Comparison of ENCODE assay signal across 13 mouse cellular contexts in the genomic region with DNA sequence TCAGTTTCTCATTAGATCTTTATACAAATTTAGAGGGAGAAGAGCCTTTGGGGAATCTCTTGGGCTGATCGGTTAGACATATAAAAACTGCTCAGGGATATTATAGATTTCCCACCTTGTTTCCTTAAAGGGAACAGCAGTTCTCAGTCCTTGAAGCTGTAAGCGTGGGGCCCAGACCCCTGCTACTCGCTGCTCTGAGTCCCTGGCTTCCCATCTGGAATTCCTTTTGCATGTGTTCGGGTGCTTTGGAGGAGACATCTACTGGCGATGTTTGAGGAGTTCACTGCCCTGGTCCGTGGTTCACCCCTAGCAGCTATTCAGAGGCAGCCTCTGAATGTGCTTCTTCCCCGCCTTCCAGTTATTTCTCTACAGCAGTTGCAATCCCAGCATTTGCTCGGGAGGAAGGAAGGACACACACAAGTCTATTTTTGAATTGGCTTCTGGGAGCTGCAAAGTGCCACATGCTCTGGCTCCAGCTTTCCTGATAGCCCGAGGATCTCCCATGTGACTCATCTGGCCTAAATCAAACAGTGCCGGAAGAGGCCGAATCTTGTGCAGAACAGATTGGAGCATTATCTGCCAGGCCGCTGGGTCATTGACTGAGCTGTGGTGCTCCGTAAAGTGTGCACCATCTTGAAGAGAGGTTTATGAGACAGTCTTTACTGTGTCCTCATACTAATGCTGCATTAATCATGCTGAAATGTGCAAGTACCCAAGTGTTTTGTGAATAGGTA.
DNase-seq lines count a peak whose midpoint lies in the region; ATAC-seq and TF ChIP-seq lines count a peak whose summit lies in the region.
"Had no signal": no experiment of that assay in that cellular context is flagged by ENCODE, and none has a peak within 500 bp of the region (broad histone marks: within the 10 kb centered on the region; RNA-seq: fewer than 3 reads in every experiment).

No protein-coding gene starts in this region.

- no peaks in the 10 kb centered on the region for H3K27me3 ChIP-seq in limb, embryonic 12.5 days
- no peaks in the 10 kb centered on the region for H3K27me3 ChIP-seq in limb, embryonic 10.5 days (ENCODE audit: low read depth, poor library complexity, severe bottlenecking)
- no peaks in the 10 kb centered on the region for H3K27me3 ChIP-seq in heart, embryonic 12.5 days (replicated peaks)
- 0 out of 2 replicates have a peak, but pooled peaks cover 2% of the 10 kb centered on the region for H3K27me3 ChIP-seq in liver, adult 2 months (ENCODE audit: control insufficient read depth, insufficient read depth, low read length)
- H3K27me3 ChIP-seq: midbrain, embryonic 15.5 days had no signal

- H3K27ac ChIP-seq in limb, embryonic 12.5 days, result peak overlapping the region; percentile 12; the same call in 1 of the 2 replicates
- H3K27ac ChIP-seq in limb, embryonic 10.5 days, result no peak overlapping the region
- peak overlapping the region; percentile 61 for H3K27ac ChIP-seq in heart, embryonic 12.5 days (ENCODE audit: poor library complexity, severe bottlenecking)
- no peak overlapping the region for H3K27ac ChIP-seq in liver, adult 2 months (replicated peaks; ENCODE audit: insufficient read depth, low read depth, low read length)
- H3K27ac ChIP-seq: midbrain, embryonic 15.5 days had no signal

- TF ChIP-seq POLR2A in liver, adult 2 months (IDR thresholded peaks at IDR 0.05; ENCODE audit: extremely low read depth, insufficient read depth, low read length), result no peak

- H3K4me3 ChIP-seq in limb, embryonic 12.5 days (replicated peaks), result no peak overlapping the region
- no peak overlapping the region for H3K4me3 ChIP-seq in limb, embryonic 10.5 days
- no peak overlapping the region for H3K4me3 ChIP-seq in heart, embryonic 12.5 days
- no peak overlapping the region for H3K4me3 ChIP-seq in liver, adult 2 months (ENCODE audit: insufficient read depth, low read depth, low read length)
- H3K4me3 ChIP-seq: midbrain, embryonic 15.5 days had no signal

- H3K79me2 ChIP-seq in liver, adult 2 months (ENCODE audit: control insufficient read depth, insufficient read depth, low read length), result no peaks in the 10 kb centered on the region

- H3K4me1 ChIP-seq in limb, embryonic 12.5 days (replicated peaks), result peaks cover 7% of the 10 kb centered on the region; the same call in 1 of the 2 replicates
- no peaks in the 10 kb centered on the region for H3K4me1 ChIP-seq in limb, embryonic 10.5 days
- H3K4me1 ChIP-seq in heart, embryonic 12.5 days (replicated peaks), result peaks cover 12% of the 10 kb centered on the region
- no peaks in the 10 kb centered on the region; the same call in 1 of the 2 replicates for H3K4me1 ChIP-seq in liver, adult 2 months (ENCODE audit: control insufficient read depth, insufficient read depth, low read length)
- H3K4me1 ChIP-seq: midbrain, embryonic 15.5 days had no signal

- WGBS in limb, embryonic 12.5 days, result 68% methylated on average over 13 of the region's 13 CpGs
- WGBS in limb, embryonic 10.5 days, result 77% methylated on average over 13 of the region's 13 CpGs
- 37% methylated on average over 13 of the region's 13 CpGs for WGBS in heart, embryonic 12.5 days
- 65% methylated on average over 13 of the region's 13 CpGs for WGBS in liver, adult 2 months

- TF ChIP-seq CTCF in liver, adult 2 months (IDR thresholded peaks at IDR 0.05; ENCODE audit: low read depth, low read length), result no peak

- peak; percentile 31; the same call in 1 of the 2 replicates for ATAC-seq in limb, embryonic 12.5 days (ENCODE audit: insufficient number of reproducible peaks, insufficient read depth, low FRiP score, low TSS enrichment, low read depth)
- ATAC-seq in heart, embryonic 12.5 days (ENCODE audit: insufficient number of reproducible peaks, low FRiP score), result peak; percentile 64; the same call in 1 of the 2 replicates
- ATAC-seq: midbrain, embryonic 15.5 days had no signal

- no peak overlapping the region for H3K4me2 ChIP-seq in limb, embryonic 12.5 days
- H3K4me2 ChIP-seq in heart, embryonic 12.5 days, result 0 out of 2 replicates have a peak overlapping the region, but pooled peaks have one; percentile 13
- H3K4me2 ChIP-seq: midbrain, embryonic 15.5 days had no signal

- peak; percentile 3 for DNase-seq in cerebellum, adult 9-10 months
- DNase-seq in cerebellum, postnatal 4 days (ENCODE audit: low spot score in 2 of 2), result no peak
- DNase-seq in limb, embryonic 10.5 days (ENCODE audit: low spot score), result no peak
- DNase-seq in liver, adult 2 months (ENCODE audit: extremely low read depth, low read depth, low spot score), result peak; percentile 47
- no peak for DNase-seq in spleen, adult 18-20 months
- no peak for DNase-seq in gastrocnemius, adult 18-20 months (ENCODE audit: low spot score)
- DNase-seq: embryo, embryonic 11 days; kidney, adult 18-20 months; lung, postnatal 10 days; thymus, adult 2 months had no signal

- no peak overlapping the region for H3K9ac ChIP-seq in limb, embryonic 12.5 days (replicated peaks)
- no peak overlapping the region for H3K9ac ChIP-seq in heart, embryonic 12.5 days
- no peak overlapping the region for H3K9ac ChIP-seq in liver, adult 2 months (ENCODE audit: low read depth, low read length)
- H3K9ac ChIP-seq: midbrain, embryonic 15.5 days had no signal

- no peaks in the 10 kb centered on the region for H3K9me3 ChIP-seq in limb, embryonic 12.5 days
- no peaks in the 10 kb centered on the region for H3K9me3 ChIP-seq in limb, embryonic 10.5 days (replicated peaks)
- no peaks in the 10 kb centered on the region for H3K9me3 ChIP-seq in heart, embryonic 12.5 days (replicated peaks)
- H3K9me3 ChIP-seq: midbrain, embryonic 15.5 days had no signal

- H3K36me3 ChIP-seq in limb, embryonic 12.5 days, result no peaks in the 10 kb centered on the region
- H3K36me3 ChIP-seq in limb, embryonic 10.5 days, result no peaks in the 10 kb centered on the region
- no peaks in the 10 kb centered on the region for H3K36me3 ChIP-seq in heart, embryonic 12.5 days
- H3K36me3 ChIP-seq in liver, adult 2 months (ENCODE audit: control insufficient read depth, insufficient read depth, low read length), result no peaks in the 10 kb centered on the region
- H3K36me3 ChIP-seq: midbrain, embryonic 15.5 days had no signal

Comparison
In these comparisons a context has a peak if more than half of its experiments do, and no peak if none do; other contexts are left out.
1. DNase-seq: peak in cerebellum, adult 9-10 months (single experiment) and liver, adult 2 months (single experiment); none in cerebellum, postnatal 4 days (0 of 2), limb, embryonic 10.5 days (single experiment), spleen, adult 18-20 months (0 of 2) and gastrocnemius, adult 18-20 months (single experiment).
2. H3K27ac ChIP-seq: peak in limb, embryonic 12.5 days (single experiment) and heart, embryonic 12.5 days (single experiment); none in limb, embryonic 10.5 days (single experiment) and liver, adult 2 months (single experiment).